Mouse (Mus musculus): Measurements from ENCODE around the gene Foxf2. TPM values are rescaled to one million over a fixed set of nuclear protein-coding genes. Genes with fewer than 3 reads are reported as not detected.

Gene Foxf2
- total RNA-seq (2014; fragmentation: Nextera tagmentation) (not detected in 2 replicates), total RNA-seq (2017) (0.33 TPM in 1 of 2 replicates, not detected in the other), polyA plus RNA-seq (2012) (not detected in 2 replicates)

DNA sequence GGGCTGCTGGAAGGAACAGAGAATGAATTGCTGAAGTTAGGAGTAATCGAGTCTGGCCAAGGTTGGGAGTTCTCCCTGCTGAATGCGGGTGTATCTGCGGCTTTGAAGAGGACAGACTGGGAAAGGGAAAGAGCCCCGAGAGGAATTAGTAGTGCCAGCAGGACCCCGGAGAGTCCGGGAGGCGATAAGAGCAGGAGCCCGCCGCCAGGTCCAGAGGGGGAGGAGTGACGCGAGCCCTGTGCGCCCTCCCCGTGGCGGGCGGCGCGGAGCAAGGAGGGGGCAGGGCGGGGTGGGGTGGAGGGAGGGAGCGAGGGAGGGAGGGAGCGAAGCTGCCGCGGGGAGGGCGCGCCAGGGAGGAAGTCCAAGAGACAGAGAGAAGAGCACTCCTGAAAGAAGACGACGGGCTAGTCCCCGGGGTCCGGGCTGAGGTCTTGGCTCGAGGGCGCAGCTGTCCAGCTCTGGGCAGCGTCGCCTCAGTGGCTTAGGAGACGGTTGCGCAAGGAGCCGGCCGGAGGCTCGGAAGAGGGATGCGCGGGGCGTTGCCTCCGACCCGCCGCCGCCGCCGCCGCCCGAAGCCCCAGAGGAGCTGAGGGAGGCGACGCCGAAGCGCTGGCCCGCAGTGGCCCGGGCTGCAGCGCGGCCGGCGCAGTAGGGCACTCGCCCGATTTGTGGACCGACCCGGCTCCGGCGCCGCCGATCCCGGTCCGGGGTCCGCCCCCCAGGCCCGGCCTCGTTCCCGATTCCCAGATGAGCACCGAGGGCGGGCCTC lies at the start of gene Foxf2:
Gene Foxf2, plus strand, starts transcription at position 484 of the 769 bp plus-strand sequence.
- Histone ChIP-seq H3K4me1 (ENCODE audit: insufficient read depth, low read depth, low read length) (peaks cover 6% of the 10 kb centered on the region; the same call in 1 of the 2 replicates), H3K9me3 (replicated peaks) (peaks cover 14% of the 10 kb centered on the region), H3K36me3 (replicated peaks) (no peaks in the 10 kb centered on the region), H3K27me3 (ENCODE audit: insufficient read depth, low read length) (peaks cover 66% of the 10 kb centered on the region), H3K4me3 (ENCODE audit: low read depth, low read length) (no peak within 1 kb of the TSS)
- DNase-seq (ENCODE audit: low spot score) = no peak
- no peak for TF ChIP-seq POLR2AphosphoS5 (IDR thresholded peaks at IDR 0.05; ENCODE audit: insufficient replicate concordance, low read depth, low read length)
- no peak for TF ChIP-seq TAL1 (conservative IDR thresholded peaks at IDR 0.05; ENCODE audit: low read depth, low read length)
- no peak for TF ChIP-seq CTCF (IDR thresholded peaks at IDR 0.05; ENCODE audit: low read depth, low read length)
- no peak for TF ChIP-seq GATA1 (IDR thresholded peaks at IDR 0.05; ENCODE audit: borderline replicate concordance, low read length)
- no peak for TF ChIP-seq GATA2 (IDR thresholded peaks at IDR 0.05; ENCODE audit: borderline replicate concordance, low read depth, low read length)
- no peak for ATAC-seq (ENCODE audit: extremely low read depth, insufficient number of reproducible peaks, low FRiP score, poor library complexity, severe bottlenecking)

DNA sequence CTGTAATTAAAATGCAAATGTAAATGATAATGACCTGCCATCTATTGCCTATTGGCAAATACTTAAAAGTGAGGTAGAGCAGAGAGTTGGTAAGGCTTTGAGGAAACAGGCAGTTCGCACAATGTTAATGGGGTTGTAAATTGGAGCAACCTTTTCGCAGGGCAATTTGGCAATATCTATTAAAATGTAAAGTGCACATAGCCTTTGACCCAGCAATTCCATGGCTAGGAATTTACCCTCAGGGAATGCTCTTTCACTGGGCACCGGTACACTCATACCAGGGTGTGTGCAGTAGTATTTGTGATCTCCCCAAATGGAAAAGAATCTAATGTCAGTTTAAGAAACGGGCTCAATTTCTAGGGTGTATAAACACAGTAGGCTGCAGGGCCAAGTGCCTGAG lies 48.9 kb upstream of the Foxf2 start:
- no peak for DNase-seq (ENCODE audit: low spot score)
- TF ChIP-seq TAL1 (conservative IDR thresholded peaks at IDR 0.05; ENCODE audit: low read depth, low read length) = no peak
- TF ChIP-seq GATA1 (IDR thresholded peaks at IDR 0.05; ENCODE audit: borderline replicate concordance, low read length) = no peak
- no peak for TF ChIP-seq GATA2 (IDR thresholded peaks at IDR 0.05; ENCODE audit: borderline replicate concordance, low read depth, low read length)
- no peak for TF ChIP-seq POLR2AphosphoS5 (IDR thresholded peaks at IDR 0.05; ENCODE audit: insufficient replicate concordance, low read depth, low read length)

DNA sequence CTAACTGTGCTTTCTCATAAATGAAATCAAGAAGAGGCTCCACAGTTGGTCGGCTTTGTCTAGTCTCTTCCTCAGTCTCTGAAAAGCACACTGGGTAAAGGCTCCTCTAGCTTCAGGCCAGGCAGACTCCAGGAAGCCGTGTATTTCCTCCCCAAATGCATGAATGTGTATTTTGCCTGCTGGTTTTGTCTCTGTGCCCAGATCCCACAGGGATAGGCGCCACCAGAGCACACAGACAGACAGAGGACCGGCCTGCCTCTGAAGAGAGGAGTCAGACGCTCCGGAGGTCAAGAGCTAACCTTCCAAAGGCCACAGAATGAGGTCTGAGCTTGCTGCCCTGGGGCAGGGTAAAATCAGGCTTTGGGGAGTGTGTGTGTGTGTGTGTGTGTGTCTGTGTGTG lies 48.0 kb upstream of the Foxf2 start:
- TF ChIP-seq GATA1 (IDR thresholded peaks at IDR 0.05; ENCODE audit: borderline replicate concordance, low read length) (no peak), TAL1 (conservative IDR thresholded peaks at IDR 0.05; ENCODE audit: low read depth, low read length) (no peak)
- no peaks in the 10 kb centered on the region for H3K4me1 ChIP-seq (ENCODE audit: insufficient read depth, low read depth, low read length)
- H3K27me3 ChIP-seq (ENCODE audit: insufficient read depth, low read length) = peaks cover 4% of the 10 kb centered on the region
- ATAC-seq (ENCODE audit: extremely low read depth, insufficient number of reproducible peaks, low FRiP score, poor library complexity, severe bottlenecking) = no peak
- H3K36me3 ChIP-seq (replicated peaks) = no peaks in the 10 kb centered on the region
- no peak overlapping the region for H3K4me3 ChIP-seq (ENCODE audit: low read depth, low read length)
- no peaks in the 10 kb centered on the region for H3K9me3 ChIP-seq (replicated peaks)
- DNase-seq (ENCODE audit: low spot score) = no peak

More for the DNA sequence above, 48.9 kb upstream of the Foxf2 start:
- Histone ChIP-seq H3K4me1 (ENCODE audit: insufficient read depth, low read depth, low read length) (no peaks in the 10 kb centered on the region), H3K27me3 (ENCODE audit: insufficient read depth, low read length) (peaks cover 4% of the 10 kb centered on the region), H3K36me3 (replicated peaks) (no peaks in the 10 kb centered on the region), H3K9me3 (replicated peaks) (no peaks in the 10 kb centered on the region), H3K4me3 (ENCODE audit: low read depth, low read length) (no peak overlapping the region)
- no peak for ATAC-seq (ENCODE audit: extremely low read depth, insufficient number of reproducible peaks, low FRiP score, poor library complexity, severe bottlenecking)

DNA sequence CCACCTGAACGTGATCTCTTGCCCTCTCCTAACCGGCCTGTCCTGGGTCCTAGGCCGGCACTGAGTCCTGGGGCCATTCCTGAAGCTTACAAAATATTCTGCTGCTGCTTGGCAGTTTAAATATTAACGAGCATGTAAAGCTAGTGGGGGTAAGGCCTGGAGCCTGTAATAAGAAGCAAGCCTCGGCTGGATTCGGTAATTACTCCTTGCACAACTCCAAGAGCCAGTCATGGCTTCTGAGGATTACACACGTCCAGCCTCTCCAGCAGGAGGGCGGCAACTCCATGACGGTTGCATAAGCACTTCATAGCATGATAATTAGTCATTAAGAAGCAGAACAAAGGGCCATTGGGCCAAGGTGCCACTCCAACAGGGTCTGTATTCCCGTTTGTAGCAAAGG lies 47.2 kb upstream of the Foxf2 start:
- no peaks in the 10 kb centered on the region for H3K9me3 ChIP-seq (replicated peaks)
- H3K4me3 ChIP-seq (ENCODE audit: low read depth, low read length) = no peak overlapping the region
- H3K36me3 ChIP-seq (replicated peaks) = no peaks in the 10 kb centered on the region
- no peak for DNase-seq (ENCODE audit: low spot score)
- H3K27me3 ChIP-seq (ENCODE audit: insufficient read depth, low read length) = peaks cover 4% of the 10 kb centered on the region
- ATAC-seq (ENCODE audit: extremely low read depth, insufficient number of reproducible peaks, low FRiP score, poor library complexity, severe bottlenecking) = no peak
- no peaks in the 10 kb centered on the region for H3K4me1 ChIP-seq (ENCODE audit: insufficient read depth, low read depth, low read length)
- TF ChIP-seq CTCF (IDR thresholded peaks at IDR 0.05; ENCODE audit: low read depth, low read length) = no peak
- TF ChIP-seq GATA1 (IDR thresholded peaks at IDR 0.05; ENCODE audit: borderline replicate concordance, low read length) = no peak

DNA sequence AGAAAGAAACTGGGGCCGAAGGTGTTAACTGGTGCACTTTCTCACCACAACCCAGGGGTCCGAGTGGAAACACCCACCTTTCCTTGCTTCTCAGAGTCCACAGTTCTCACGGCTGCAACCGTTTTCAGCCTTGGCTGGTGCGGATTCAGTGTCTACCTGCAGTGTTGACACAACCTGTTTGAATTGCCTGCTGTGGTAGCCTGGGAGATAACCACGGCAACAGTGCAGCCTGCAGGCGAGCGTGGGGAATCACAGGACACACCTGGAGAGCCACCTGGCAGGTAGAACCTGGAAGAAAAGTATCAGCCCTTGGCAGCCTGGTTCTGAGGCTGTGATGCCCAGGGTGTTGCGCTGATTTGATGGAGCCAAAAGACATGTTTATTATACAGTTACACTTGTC lies 45.8 kb upstream of the Foxf2 start:
- Histone ChIP-seq H3K36me3 (replicated peaks) (no peaks in the 10 kb centered on the region), H3K4me3 (ENCODE audit: low read depth, low read length) (no peak overlapping the region), H3K4me1 (ENCODE audit: insufficient read depth, low read depth, low read length) (no peaks in the 10 kb centered on the region), H3K27me3 (ENCODE audit: insufficient read depth, low read length) (peaks cover 4% of the 10 kb centered on the region), H3K9me3 (replicated peaks) (no peaks in the 10 kb centered on the region)
- ATAC-seq (ENCODE audit: extremely low read depth, insufficient number of reproducible peaks, low FRiP score, poor library complexity, severe bottlenecking) (no peak), DNase-seq (ENCODE audit: low spot score) (no peak)
- TF ChIP-seq CTCF (IDR thresholded peaks at IDR 0.05; ENCODE audit: low read depth, low read length) = no peak
- no peak for TF ChIP-seq TAL1 (conservative IDR thresholded peaks at IDR 0.05; ENCODE audit: low read depth, low read length)
- no peak for TF ChIP-seq POLR2AphosphoS5 (IDR thresholded peaks at IDR 0.05; ENCODE audit: insufficient replicate concordance, low read depth, low read length)
- TF ChIP-seq GATA1 (IDR thresholded peaks at IDR 0.05; ENCODE audit: borderline replicate concordance, low read length) = no peak

DNA sequence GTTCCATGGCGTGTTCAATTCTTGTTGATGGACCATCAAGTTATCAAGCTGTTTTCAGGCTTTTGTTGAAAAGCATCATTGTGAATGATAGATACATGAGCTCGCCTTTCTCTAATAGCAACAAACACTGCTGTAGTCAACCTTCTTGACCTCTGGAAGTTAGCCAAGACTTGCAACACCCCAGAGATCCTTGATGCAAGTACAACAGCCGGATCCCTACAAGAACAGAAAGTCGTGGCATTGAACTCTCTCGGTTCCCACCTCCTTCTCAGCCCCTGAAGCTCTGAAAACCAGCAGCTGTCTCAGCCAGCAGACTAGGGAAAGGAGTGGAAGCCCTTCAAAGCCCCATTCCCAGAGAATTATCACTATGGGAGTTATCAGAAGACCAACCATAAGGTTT lies 38.3 kb upstream of the Foxf2 start:
- H3K4me1 ChIP-seq (ENCODE audit: insufficient read depth, low read depth, low read length) = no peaks in the 10 kb centered on the region
- no peaks in the 10 kb centered on the region for H3K9me3 ChIP-seq (replicated peaks)
- H3K4me3 ChIP-seq (ENCODE audit: low read depth, low read length) = no peak overlapping the region
- no peak for DNase-seq (ENCODE audit: low spot score)
- H3K36me3 ChIP-seq (replicated peaks) = no peaks in the 10 kb centered on the region
- H3K27me3 ChIP-seq (ENCODE audit: insufficient read depth, low read length) = no peaks in the 10 kb centered on the region; the same call in 1 of the 2 replicates
- ATAC-seq (ENCODE audit: extremely low read depth, insufficient number of reproducible peaks, low FRiP score, poor library complexity, severe bottlenecking) = no peak
- no peak for TF ChIP-seq CTCF (IDR thresholded peaks at IDR 0.05; ENCODE audit: low read depth, low read length)
- TF ChIP-seq GATA1 (IDR thresholded peaks at IDR 0.05; ENCODE audit: borderline replicate concordance, low read length) = no peak
- TF ChIP-seq TAL1 (conservative IDR thresholded peaks at IDR 0.05; ENCODE audit: low read depth, low read length) = no peak
- no peak for TF ChIP-seq GATA2 (IDR thresholded peaks at IDR 0.05; ENCODE audit: borderline replicate concordance, low read depth, low read length)
- no peak for TF ChIP-seq POLR2AphosphoS5 (IDR thresholded peaks at IDR 0.05; ENCODE audit: insufficient replicate concordance, low read depth, low read length)

Measured in G1E (cell line).